Mouse (Mus musculus) splenic B cell, adult 2 months (primary cell): ENCODE measurements around the gene Dynlt1a.
"Not testable (repeated sequence)": the region's sequence is repeated elsewhere in the genome, so short reads cannot be mapped to it uniquely, and the experiment has no call there.

Source experiments
- DNase-seq: peaks from one replicate; pipeline ENCODE4 v3.0.0-alpha.2; 2011; ENCODE audit warnings: low read depth, low spot score
- H3K27me3 ChIP-seq: 2 replicates; pipeline ENCODE4 v1.6.1; 2012; ENCODE audit warnings: mild to moderate bottlenecking, low read length, moderate library complexity, mixed read lengths; ENCODE audit not compliant: control insufficient read depth, poor library complexity, insufficient read depth, severe bottlenecking
- H3K36me3 ChIP-seq: 2 replicates; pipeline ENCODE4 v1.6.1; 2012; ENCODE audit warnings: mild to moderate bottlenecking, low read length, moderate library complexity, mixed read lengths; ENCODE audit not compliant: control insufficient read depth, poor library complexity, insufficient read depth, severe bottlenecking

The Dynlt1a gene

DNA sequence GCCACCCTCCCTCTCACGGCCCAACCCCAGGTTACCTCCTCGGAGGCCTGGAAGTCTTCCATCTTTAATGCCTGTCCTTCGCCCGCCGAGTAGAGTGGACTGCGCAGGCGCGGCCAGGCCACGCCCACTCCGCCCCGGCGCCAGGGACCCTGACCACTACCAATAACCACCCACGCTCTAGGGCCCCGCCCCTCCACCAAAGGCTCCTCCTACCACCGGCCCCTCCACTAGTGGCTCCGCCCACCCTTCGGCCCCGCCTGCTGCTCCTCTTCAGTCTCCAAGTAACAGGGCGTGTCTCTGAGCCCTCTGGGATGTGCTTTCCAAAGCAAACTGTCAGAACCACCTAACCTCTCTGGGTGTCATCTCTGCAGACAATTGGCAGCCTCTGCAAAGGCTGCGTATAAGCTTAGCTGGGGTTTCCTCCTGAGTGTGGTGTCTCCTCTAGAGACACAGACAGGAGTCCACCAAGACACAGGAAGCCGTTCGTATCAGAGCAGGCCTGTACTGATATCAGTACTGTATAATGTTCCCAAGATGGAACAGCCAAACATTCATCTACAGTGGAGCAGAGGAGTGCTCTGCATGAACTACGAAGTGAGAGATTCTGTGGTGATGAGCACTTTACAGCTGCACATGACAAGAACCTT is at the start of gene Dynlt1a:
Dynlt1a (minus strand) TSS at position 162 of the 647 bp plus-strand sequence.
- H3K27me3 ChIP-seq, H3K36me3 ChIP-seq: not testable (repeated sequence)

DNA sequence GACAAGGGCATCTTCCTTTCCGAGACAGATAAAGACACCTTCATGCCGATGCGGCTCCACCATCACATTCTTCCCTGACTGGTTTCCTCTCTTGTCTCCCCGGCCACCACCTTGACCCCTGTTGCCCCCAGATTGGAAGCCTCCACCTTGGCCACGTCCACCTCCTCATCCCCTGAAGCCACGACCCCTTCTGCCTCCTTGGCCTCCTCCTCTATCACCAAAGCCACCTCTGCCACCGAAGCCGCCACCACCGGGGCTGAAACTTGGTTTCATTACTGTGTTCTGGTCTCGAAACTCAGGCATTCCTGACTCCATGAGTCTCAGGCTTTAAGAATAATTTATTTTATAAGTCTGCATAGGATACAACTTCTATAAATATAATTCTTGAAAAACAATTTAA is 38.0 kb upstream of the Dynlt1a start:
- not testable (repeated sequence) for DNase-seq, H3K27me3 ChIP-seq, H3K36me3 ChIP-seq

More for the DNA sequence above, at the start of gene Dynlt1a:
- DNase-seq = peak; percentile 93

DNA sequence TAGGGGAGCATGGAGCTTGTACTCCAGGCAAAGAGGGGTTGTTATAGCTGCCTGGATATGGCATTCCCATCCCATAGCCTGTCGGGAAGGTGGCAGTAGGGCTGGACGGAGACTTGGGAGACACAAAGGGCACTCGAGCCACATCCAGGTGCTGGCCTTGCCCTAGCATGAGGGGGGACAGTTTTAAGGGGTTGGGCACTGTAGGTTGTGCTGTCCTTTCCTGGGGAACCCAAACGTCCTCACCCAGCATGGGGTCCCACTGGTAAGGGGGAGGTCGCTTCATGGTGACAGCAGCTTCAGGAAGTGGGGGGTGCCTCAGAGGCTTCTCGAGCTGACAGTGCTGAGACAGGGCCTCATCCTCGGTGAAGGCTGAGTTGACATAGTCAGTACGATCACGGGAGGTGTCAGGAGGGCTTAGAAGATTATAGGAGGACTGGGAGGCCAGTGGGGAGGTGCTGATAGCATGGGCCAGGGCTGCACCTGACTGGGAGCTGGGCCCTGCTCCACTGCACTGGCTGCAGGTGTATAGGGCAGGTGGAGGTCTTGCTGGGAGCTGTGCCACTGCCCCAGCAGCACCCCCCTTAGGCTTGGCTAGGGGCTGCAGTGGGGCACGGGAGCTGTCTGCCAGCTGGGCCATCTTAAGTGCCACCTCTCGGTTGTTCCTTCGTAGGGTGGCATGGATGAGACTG is 25.4 kb upstream of the Dynlt1a start:
- H3K36me3 ChIP-seq, DNase-seq, H3K27me3 ChIP-seq: not testable (repeated sequence)

DNA sequence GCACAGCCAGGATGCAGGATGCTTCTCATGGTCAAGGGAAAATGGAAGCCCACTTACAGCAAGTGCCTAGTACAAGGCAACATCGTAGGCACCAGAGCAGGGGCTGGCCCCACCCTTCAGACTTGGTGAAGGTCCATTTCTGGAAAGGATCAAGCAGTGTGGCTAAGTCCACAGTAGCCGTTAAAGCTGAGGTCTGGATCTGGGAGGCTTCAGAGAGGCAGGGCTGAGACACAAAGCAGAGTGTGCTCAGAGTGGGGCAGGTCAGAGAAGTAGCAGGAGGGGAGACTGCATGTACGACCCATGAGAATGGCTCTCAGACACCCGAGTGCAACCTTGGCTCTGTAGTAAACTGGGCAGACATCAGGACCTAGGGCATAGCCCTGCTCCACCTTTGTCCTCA is 11.7 kb upstream of the Dynlt1a start:
- H3K27me3 ChIP-seq, DNase-seq, H3K36me3 ChIP-seq: not testable (repeated sequence)

DNA sequence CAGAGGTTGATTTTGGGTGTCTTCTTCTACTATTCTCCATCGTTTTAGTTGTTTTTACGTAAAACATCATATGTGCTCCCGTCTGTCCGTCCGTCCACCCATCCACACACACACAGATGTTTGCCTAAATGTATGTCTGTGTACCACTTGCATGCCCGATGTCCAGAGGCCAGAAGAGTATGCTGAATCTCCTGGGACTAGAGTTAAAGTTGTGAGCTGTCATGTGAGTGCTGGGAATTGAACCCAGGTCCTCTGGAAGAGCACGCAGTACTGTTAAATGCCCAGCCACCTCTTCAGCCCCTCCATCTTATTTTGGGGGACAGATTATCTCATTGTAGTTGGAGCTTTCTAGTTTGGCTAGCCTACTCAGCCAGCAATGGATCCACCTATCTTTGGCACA is 10.3 kb upstream of the Dynlt1a start:
- H3K36me3 ChIP-seq, DNase-seq, H3K27me3 ChIP-seq: not testable (repeated sequence)

DNA sequence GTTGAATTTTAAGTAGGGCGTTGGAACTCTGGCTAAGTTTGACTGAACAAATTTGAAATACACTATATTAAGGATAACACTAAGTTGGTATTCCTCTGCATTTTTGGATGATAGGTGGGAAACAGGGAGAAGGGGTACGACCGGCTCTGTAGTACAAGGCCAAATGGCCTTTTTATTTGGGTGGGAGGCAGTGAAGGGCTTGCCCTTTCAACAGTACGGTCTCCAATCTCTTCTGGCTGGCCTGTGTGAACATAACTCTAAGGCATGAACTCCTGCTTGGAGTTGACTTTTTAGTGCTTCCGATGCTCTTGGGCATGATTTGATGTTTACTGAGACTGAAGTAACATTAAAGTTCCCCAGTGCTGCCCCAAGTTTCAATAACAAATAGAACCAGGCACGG is 8.2 kb upstream of the Dynlt1a start:
- not testable (repeated sequence) for DNase-seq, H3K27me3 ChIP-seq, H3K36me3 ChIP-seq

DNA sequence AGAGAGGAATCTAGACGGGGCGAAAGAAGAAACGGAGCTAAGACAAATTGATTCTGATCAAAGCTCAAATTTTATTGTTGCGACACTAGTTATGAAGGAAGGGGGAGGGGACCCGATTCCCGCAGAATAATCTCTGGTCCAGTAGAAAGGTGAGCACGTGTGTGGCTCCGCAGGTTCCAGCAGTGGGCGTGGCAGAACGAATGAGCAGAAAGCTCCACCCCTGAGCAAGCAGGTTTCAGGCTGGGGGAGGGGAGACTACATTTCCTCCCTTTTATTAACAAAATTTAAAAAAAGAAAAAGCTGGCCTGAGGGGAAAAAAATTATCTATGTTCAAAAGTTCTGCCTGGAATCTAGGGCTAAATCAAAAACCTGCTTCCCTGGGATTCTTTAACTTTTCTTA is 7.7 kb upstream of the Dynlt1a start:
- not testable (repeated sequence) for DNase-seq, H3K36me3 ChIP-seq, H3K27me3 ChIP-seq

DNA sequence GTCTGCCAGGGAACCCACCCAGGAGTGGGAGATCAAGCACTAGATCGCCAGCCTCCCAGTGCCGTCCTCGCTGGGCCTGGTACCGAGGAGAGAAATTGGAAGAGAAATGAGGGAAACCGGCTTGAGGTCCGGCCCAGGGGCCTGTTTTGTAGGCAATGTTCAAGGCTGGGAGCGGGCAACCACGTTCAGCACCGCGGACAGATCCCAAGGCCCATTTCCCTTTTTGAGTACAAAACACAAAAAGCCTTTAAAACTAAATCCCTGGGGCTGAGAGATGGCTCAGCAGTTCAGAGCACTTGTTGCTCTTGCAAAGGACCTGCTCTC is 4.4 kb upstream of the Dynlt1a start:
- not testable (repeated sequence) for H3K36me3 ChIP-seq, DNase-seq, H3K27me3 ChIP-seq

DNA sequence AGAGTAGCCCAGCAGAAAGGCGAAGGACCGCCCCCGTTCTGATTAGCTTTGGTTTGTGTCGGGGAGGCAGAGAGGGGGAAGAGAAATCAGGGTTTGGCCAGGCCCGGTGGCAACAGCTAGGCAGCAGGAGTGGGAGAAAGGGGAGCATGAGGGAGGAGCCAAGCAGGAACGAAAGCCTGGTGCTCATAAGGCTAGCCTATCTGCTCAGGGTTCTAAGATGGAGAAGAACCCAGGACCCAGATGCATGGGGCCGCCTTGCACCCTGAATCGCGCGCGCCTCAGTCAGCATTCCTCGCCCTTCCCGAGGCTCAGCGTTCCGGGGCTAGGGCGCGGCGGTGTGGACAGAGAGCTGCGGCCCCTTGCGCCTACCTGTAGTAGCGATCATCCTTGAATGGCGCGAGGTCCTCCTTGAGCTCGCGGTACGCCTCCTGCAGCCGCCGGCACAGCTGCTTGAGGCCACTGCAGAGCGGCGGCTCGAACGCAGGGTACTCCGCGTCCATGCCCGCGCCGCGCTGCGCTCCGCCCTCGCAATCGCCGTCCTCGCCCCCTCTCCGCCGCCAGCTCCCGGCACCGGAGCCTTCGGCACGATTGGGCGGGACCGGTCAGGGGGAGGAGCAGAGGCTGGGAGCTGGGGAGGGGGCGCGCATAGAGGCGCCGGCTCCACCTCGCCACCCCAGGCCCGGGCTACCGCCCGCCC is 3.9 kb upstream of the Dynlt1a start:
- not testable (repeated sequence) for H3K27me3 ChIP-seq, DNase-seq, H3K36me3 ChIP-seq

DNA sequence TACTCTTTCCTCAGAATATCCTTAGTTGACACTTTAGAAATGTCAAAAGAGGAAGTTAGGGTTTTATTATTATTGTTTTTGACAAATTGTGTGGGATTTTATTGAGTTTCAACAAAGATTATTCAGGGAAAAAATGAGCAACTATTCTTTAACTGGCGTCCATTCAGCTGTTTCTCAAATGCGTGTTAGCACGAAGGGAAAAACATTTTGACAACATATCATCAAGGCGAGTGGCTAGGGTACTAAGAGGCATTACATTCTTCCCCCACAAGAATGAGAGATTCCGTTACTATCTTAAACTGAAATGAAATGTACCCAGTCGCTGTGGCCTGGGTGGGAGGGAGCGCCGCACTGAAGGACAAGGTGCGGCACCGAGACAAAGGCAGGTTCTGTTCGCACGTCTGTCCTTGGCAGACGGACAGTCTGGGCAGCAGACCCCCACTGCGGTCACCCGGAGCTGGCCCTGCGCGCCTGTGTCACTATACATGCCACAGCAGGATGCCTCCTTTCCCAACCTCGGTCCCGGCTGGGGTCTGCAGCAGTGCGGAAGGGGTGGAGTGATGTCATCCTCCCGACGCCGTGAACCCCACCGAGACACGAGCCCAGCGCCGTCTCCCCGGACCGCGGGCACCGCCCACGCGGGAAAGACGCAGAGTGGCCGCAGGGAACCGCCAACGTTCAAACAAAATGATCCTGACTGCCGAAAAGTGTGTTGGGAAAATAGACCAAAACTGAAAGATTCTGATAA is 747 bp downstream of the Dynlt1a start:
- H3K36me3 ChIP-seq = not testable (repeated sequence)
- peak; percentile 14 for DNase-seq

DNA sequence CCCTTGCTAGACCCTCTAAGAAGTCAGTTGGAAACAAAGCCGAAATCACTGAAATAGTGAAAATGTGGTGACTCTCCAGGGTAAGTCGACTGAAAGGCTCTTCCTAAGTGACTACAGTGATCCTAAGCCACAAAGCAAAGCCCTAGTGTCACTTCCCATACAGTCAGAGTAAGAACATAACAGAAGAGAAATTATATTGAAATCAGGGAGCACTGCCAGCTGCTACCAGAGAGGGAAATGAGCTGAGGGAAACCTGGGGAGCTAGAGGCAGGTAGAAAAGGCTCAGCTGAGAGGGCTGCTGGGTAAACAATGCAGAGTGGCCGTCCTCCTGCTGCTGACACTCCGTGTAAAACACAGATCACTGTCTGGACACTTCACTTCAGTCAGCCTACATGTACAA is 1.6 kb downstream of the Dynlt1a start:
- H3K27me3 ChIP-seq, H3K36me3 ChIP-seq, DNase-seq: not testable (repeated sequence)

More for the DNA sequence above, 747 bp downstream of the Dynlt1a start:
- H3K27me3 ChIP-seq = not testable (repeated sequence)

DNA sequence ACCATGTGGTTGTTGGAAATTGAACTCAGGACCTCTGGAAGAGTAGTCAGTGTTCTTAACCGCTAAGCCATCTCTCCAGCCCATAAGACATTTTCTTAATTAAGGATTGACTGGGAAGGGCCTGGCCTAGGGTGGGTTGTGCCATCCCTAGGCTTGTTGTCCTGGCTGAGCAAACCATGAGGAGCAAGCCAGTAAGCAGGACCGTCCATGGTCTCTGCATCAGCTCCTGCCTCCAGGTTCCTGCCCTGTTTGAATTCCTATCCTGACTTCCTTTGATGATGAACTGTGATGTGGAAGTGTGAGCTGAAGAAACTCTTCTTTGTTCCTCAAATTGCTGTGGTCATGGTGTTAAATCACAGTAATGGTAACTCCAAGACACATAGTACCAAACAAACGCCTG is 2.8 kb downstream of the Dynlt1a start:
- H3K36me3 ChIP-seq, DNase-seq, H3K27me3 ChIP-seq: not testable (repeated sequence)

DNA sequence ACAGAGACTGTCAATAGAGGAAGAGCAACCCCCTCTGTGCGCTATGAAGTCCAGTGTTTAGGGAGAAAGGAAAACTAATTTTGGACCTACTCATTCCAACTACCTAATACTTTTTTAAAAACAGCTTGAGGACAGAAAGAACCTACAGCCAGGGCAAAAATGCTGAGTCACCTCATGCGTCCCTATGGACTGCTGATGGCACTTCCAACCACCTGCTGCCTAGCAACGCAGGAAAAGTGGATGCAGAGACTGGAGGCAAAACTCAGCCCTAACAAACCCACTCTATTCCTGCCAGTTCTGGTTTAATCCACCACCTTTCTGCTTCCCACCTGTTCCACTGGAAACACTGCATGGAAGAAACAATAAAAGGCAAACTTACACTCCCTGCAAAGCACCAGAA is 4.5 kb downstream of the Dynlt1a start:
- H3K36me3 ChIP-seq, DNase-seq, H3K27me3 ChIP-seq: not testable (repeated sequence)

DNA sequence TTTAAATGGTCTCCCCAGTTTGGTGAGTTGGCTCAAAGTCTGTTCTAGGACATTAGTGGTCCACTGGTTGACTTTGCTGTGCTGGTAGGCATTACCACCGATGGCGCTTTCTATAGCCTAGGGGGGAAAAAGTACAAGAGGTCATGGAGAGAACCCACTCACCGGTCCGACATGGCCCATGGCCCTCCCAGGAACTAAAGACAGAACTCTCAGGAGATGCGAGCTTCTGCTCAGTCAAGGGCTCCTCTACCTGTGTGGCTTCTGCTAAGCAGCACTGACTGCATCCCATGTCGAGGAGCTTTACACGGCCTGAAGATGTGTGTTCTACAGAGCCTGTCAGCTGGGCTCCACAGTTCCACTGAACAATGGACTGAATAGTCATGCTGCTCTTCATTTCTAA is 5.6 kb downstream of the Dynlt1a start:
- not testable (repeated sequence) for DNase-seq, H3K36me3 ChIP-seq, H3K27me3 ChIP-seq

DNA sequence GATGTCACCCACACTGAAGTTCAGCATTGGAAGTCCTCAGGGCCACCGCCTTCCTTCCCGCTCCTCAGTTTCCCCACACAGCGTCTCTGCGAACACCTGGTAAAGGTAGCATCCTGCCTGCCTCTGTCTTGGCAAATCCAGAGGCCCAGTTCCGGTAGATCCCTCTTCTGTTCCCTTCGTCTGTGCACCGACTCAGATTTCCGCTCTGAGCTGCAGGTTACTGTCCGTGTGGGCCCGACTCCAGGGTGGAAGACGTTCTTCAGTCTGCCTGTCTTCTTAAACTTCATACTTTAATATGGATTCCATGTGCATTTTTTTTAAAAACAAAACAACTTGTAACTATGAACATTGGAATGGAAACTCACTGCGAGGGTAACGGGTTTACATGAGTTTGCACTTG is 10.8 kb downstream of the Dynlt1a start:
- not testable (repeated sequence) for DNase-seq, H3K36me3 ChIP-seq, H3K27me3 ChIP-seq
